Mouse (Mus musculus): ENCODE data around the gene Zdhhc11. TPM values are rescaled to one million over a fixed set of nuclear protein-coding genes. Genes with fewer than 3 reads are reported as not detected.

Gene Zdhhc11
- polyA plus RNA-seq (2014; fragmentation: Illumina TruSeq; extraction: RNeasy Lipid Tissue Mini Kit (QIAGEN cat#74804); ENCODE audit: low read depth, low replicate concordance): 0.71 TPM

GRCm38 (mm10) chr13:73963551-73963950 lies at the start of gene Zdhhc11:
Zdhhc11 (plus strand) TSS chr13:73963851.

GRCm38 (mm10) chr13:73937321-73938176 lies 26.1 kb upstream of the Zdhhc11 start, which contains the start of the genes Trip13 and Brd9:
Trip13 (minus strand) TSS chr13:73937784.
Brd9 (plus strand) TSS chr13:73937811.

GRCm38 (mm10) chr13:74008948-74009718 lies 45.5 kb downstream of the Zdhhc11 start, which contains the start of gene Tppp:
Tppp (plus strand) TSS chr13:74009407.

Other genes with a start within 250 kb of the Zdhhc11 start
- 24.9 TPM for gene Slc12a7, start 230.8 kb upstream of the Zdhhc11 start, polyA plus RNA-seq (2014; fragmentation: Illumina TruSeq; extraction: RNeasy Lipid Tissue Mini Kit (QIAGEN cat#74804); ENCODE audit: low read depth, low replicate concordance)
- gene Nkd2, start 116.2 kb upstream of the Zdhhc11 start, polyA plus RNA-seq (2014; fragmentation: Illumina TruSeq; extraction: RNeasy Lipid Tissue Mini Kit (QIAGEN cat#74804); ENCODE audit: low read depth, low replicate concordance): 3.4 TPM
- 1.2 TPM for gene Trip13, start 26.1 kb upstream of the Zdhhc11 start, polyA plus RNA-seq (2014; fragmentation: Illumina TruSeq; extraction: RNeasy Lipid Tissue Mini Kit (QIAGEN cat#74804); ENCODE audit: low read depth, low replicate concordance)
- 31.8 TPM for gene Brd9, start 26.0 kb upstream of the Zdhhc11 start, polyA plus RNA-seq (2014; fragmentation: Illumina TruSeq; extraction: RNeasy Lipid Tissue Mini Kit (QIAGEN cat#74804); ENCODE audit: low read depth, low replicate concordance)
- 16.3 TPM for gene Tppp, start 45.6 kb downstream of the Zdhhc11 start, polyA plus RNA-seq (2014; fragmentation: Illumina TruSeq; extraction: RNeasy Lipid Tissue Mini Kit (QIAGEN cat#74804); ENCODE audit: low read depth, low replicate concordance)
- gene Cep72, start 98.4 kb downstream of the Zdhhc11 start, polyA plus RNA-seq (2014; fragmentation: Illumina TruSeq; extraction: RNeasy Lipid Tissue Mini Kit (QIAGEN cat#74804); ENCODE audit: low read depth, low replicate concordance): 6.2 TPM
- 5.0 TPM for gene Slc9a3, start 157.6 kb downstream of the Zdhhc11 start, polyA plus RNA-seq (2014; fragmentation: Illumina TruSeq; extraction: RNeasy Lipid Tissue Mini Kit (QIAGEN cat#74804); ENCODE audit: low read depth, low replicate concordance)
- gene Exoc3, start 244.9 kb downstream of the Zdhhc11 start, polyA plus RNA-seq (2014; fragmentation: Illumina TruSeq; extraction: RNeasy Lipid Tissue Mini Kit (QIAGEN cat#74804); ENCODE audit: low read depth, low replicate concordance): 26.5 TPM

Data from adipose tissue, adult 10 weeks (tissue).